Mouse (Mus musculus) gastrocnemius, postnatal 36 days (tissue): ENCODE data around the gene N4bp2l2. TPM values are rescaled to one million over a fixed set of nuclear protein-coding genes. Genes with fewer than 3 reads are reported as not detected.

Experiments used
- DNase-seq, 2 experiments: peaks; one replicate each; pipeline ENCODE4 v3.0.0; 2022
- intact Hi-C: fragments of 180-260 bp; cut with DNase I; formaldehyde crosslinking; loops from one replicate; pipeline ENCODE4 v1.15.1; 2025
- total RNA-seq, 2 experiments: library from RNA; stranded (reverse); gene quantifications; 2 replicates each; pipeline ENCODE4 v1.2.3; 2021

The N4bp2l2 gene
- total RNA-seq, 2 experiments from 2014 or later: 23.6 to 28.8 TPM

- intact Hi-C loops: no loop called here
These were observed 89.2 kb downstream of the N4bp2l2 start for GRCm38 (mm10) chr5:150576832-150577231.

GRCm38 (mm10) chr5:150574885-150575284 is 91.1 kb downstream of the N4bp2l2 start:
- intact Hi-C loops: no loop called here
- no peak for DNase-seq

More at GRCm38 (mm10) chr5:150576832-150577231, 89.2 kb downstream of the N4bp2l2 start:
- DNase-seq: no peak

- intact Hi-C loops: no loop called here
- no peak for DNase-seq
These were observed 91.6 kb downstream of the N4bp2l2 start for GRCm38 (mm10) chr5:150574403-150574802.

- intact Hi-C loops: no loop called here
- DNase-seq: no peak
These were observed 95.3 kb downstream of the N4bp2l2 start for GRCm38 (mm10) chr5:150570496-150571219.

GRCm38 (mm10) chr5:150566971-150567370 is 99.0 kb downstream of the N4bp2l2 start:
- no peak for DNase-seq
- intact Hi-C loops: no loop called here

- no peak for DNase-seq
- intact Hi-C loops: no loop called here
These were observed 99.8 kb downstream of the N4bp2l2 start for GRCm38 (mm10) chr5:150566226-150566625.

GRCm38 (mm10) chr5:150564426-150564825 is 101.6 kb downstream of the N4bp2l2 start:
- intact Hi-C loops: no loop called here
- no peak for DNase-seq

GRCm38 (mm10) chr5:150561783-150562182 is 104.2 kb downstream of the N4bp2l2 start:
- DNase-seq: no peak
- intact Hi-C loops: no loop called here

- intact Hi-C loops: no loop called here
- DNase-seq: no peak
These were observed 104.6 kb downstream of the N4bp2l2 start for GRCm38 (mm10) chr5:150561376-150561775.

- intact Hi-C loops: no loop called here
- DNase-seq: no peak
These were observed 105.1 kb downstream of the N4bp2l2 start for GRCm38 (mm10) chr5:150560851-150561250.

GRCm38 (mm10) chr5:150559519-150560103 is 106.4 kb downstream of the N4bp2l2 start:
- DNase-seq: no peak
- intact Hi-C loops: no loop called here

Other genes starting within 250 kb of the N4bp2l2 start
- not detected for gene Zar1l, start 148.0 kb downstream of the N4bp2l2 start, total RNA-seq
- gene Brca2, start 143.6 kb downstream of the N4bp2l2 start, total RNA-seq: 1 to 10 TPM; 1.0 to 1.2 TPM
- gene N4bp2l1, start 69.0 kb downstream of the N4bp2l2 start, total RNA-seq: 1 to 10 TPM; 3.1 to 3.2 TPM
- 10 to 100 TPM; 16.7 to 18.4 TPM for gene Pds5b, start 7.6 kb upstream of the N4bp2l2 start, total RNA-seq